Mouse (Mus musculus) heart, adult 11 months (tissue): ENCODE measurements around the gene Mfsd1.

Source experiments
- DNase-seq: peaks from one replicate; pipeline ENCODE4 v3.0.0; 2022

Gene Mfsd1

GRCm38 (mm10) chr3:67643135-67643534 is 60.6 kb downstream of the Mfsd1 start:
- DNase-seq: no peak

- peak; percentile 49 for DNase-seq
These were observed 63.3 kb downstream of the Mfsd1 start for GRCm38 (mm10) chr3:67645640-67646466.
